Mouse (Mus musculus) E14TG2a.4 (cell line): ENCODE measurements around the gene Anxa5.

Source experiments
- CTCF ChIP-seq: conservative IDR thresholded peaks from 2 replicates; pipeline ENCODE4 v1.5.1; 2014; ENCODE audit warnings: low read length
- NANOG ChIP-seq: IDR thresholded peaks from 2 replicates; pipeline ENCODE4 v1.6.1; 2014; ENCODE audit warnings: borderline replicate concordance, low read length, mixed read lengths
- POU5F1 ChIP-seq: IDR thresholded peaks from 2 replicates; pipeline ENCODE4 v1.6.1; 2014; ENCODE audit warnings: low read length, borderline replicate concordance

DNA sequence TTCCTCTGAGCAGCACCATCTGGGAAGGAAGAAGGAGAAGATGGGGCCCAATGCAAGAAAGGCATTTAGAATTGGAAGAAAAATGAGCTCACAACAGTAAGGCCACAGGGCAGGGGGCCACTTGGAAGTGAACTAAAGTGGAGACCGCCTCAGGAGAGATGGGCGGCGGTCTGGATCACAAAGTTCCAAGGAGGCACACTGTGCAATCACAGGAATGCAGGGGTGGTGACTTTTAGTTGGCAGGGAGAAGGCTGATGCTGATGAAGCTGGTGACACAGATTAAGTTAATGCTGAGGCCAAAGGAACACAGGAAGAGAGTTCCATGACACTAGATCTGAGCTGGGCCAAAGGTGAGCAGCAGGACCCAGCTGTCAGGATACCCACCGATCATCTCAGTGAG is 35.4 kb downstream of the Anxa5 start:
- TF ChIP-seq CTCF = no peak
- TF ChIP-seq NANOG = no peak
- no peak for TF ChIP-seq POU5F1
